Mouse (Mus musculus) gastrocnemius, postnatal 25 days (tissue): ENCODE results near the gene Tns4. TPM values are rescaled to one million over a fixed set of nuclear protein-coding genes. Genes with fewer than 3 reads are reported as not detected.

Source experiments
- DNase-seq: peaks from one replicate; pipeline ENCODE4 v3.0.0; 2022
- total RNA-seq, 2 experiments: library from RNA; stranded (reverse); gene quantifications; 1 replicate in 1 of 2; 2 replicates in 1 of 2; pipeline ENCODE4 v1.2.3; 2021

The Tns4 gene
- total RNA-seq, 2 experiments from 2014 or later, result 0.05 TPM; not detected in 1

DNA sequence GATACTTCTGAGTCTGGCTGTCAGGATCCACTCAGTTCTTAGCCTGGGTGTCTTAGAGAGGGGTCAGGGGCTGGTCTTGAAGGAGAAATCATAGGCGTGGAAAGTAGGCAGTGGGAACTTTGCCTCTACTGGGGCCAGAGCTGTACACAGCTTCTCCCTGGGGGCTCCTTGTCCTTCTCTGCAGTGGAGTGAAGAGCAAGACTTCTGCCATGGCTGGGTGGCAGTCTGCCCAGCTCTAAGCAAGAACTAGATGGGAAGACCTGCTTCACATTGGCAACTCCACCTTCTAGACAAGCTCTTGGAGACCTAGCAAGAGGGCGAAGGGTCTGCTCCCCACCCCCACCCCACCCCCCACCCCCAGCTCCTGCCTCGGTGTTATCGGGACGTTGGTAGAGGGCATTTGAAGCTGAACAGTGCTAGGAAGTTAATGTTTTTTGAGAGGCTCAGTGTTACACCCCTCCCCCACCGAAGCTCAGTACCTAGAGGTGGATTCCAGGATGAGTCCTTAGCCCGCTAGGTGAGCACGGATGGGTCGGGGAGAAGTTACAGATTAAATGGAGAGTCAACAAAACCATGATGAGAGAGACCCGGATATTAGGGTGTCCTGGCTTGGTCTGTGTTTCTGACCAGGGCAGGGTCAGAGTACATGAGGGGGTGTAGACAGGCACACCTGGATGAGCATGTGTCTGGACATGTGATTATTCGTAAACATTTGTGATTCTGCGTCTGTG, 43.8 kb downstream of the Tns4 start:
- DNase-seq, result no peak

DNA sequence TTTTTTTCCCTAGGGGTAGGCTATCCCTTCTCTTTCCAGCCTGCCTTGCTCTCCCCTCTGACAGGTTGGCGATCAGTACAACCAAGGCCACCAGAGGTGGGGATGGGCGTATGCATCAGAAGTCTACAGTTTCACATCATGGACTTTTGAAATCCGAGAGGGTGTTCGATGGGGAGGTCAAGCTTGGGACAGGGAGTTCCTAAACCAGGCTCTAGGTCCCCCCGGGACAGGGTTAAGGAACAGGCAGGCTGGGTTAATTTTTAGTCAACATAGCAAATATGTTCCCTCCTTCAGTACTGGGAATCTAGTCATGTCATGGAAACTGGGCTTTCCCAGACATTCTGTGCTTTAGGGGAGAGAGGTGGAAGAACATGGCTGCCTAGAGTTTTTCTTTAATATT, 44.8 kb downstream of the Tns4 start:
- DNase-seq, result peak; percentile 67

DNA sequence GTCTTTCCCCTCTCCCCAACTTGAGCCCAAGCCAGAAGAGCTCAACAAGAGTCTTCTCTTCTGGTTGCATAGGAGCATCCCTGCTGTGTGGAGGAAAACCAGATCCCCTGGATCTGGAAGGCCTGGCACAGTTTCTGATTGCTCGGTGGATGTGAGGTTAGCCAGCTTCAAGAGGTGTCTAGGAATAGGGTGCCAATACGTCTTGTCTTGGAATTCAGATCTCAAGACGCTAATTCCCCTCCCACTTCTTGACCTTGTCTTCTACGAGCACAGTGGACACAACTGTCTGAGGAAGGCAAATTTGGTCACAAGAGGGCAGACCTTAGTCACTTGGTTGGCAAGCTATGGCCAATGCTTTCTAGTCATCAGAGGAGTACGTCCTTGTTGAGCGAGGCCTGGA, 45.5 kb downstream of the Tns4 start:
- DNase-seq, result no peak

DNA sequence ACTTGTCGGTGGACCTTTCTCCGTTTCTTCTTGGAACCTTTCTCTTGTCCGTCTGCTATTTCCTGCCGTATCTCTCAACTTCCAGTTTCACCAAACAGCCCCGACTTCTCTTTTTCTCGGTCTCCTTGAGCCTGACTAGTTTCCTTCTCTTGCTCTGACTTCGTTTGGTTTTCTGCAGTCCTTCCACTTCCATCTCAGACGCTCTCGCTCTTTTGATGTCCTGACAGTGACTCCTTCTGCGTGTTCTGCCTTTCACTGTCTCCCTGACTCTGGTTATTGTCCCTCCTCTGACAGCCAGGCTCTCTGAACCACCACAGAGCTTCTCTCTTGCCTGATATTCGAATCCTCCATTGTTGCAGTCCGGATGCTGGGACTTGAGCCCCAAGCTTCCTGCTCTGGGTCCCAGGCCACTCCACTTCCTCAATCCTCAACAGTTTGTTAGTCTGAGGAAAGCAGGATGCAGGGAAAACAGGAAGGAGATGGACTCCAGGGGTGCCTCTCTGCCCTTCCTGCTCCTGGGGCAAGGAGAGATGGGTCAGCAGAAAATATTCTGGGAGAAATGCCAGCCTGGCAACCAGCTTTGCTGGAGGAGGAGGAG, 46.2 kb downstream of the Tns4 start:
- DNase-seq, result peak; percentile 49

DNA sequence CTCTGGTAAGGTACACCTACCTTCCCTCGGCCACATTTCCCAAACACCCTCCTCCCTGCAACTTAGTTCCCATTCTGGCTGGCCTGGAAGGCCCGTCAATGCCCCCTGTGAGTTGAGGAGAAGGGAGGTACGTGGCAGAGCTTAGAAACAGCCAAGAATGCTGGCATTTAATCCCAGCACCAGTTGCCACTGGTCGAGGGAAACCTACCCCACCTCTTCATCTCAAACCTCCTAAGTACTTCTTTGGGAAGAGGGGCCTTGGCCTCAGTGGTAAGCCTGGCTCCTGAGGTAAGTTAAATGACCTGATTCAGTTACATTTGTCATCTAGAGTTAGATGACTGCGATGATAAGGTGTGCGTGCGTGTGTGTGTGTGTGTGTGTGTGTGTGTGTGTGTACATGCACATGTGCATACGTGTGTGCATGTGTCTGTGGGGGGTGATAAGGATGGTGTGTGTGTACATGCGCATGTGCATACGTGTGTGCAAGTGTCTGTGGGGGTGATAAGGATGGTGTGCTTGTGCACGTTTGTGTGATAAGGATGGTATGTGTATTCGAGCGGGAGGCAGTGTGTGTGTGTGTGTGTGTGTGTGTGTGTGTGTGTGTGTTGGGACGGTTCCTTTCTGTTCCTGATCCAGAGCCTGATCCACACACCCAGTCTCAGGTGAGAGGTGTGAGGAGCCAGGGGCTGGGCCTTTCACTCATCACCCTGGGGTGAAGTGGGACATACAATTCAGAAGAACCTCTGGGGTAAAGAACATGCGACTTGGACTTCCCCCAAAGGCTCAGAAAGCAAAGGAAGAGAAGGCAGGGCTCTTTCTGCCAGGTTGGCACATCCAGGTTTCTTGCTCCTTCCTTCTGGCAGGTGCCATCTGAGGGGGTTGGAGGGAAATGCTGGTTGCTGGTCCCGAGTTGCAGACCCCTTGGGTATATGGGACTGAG, 47.0 kb downstream of the Tns4 start:
- no peak for DNase-seq

DNA sequence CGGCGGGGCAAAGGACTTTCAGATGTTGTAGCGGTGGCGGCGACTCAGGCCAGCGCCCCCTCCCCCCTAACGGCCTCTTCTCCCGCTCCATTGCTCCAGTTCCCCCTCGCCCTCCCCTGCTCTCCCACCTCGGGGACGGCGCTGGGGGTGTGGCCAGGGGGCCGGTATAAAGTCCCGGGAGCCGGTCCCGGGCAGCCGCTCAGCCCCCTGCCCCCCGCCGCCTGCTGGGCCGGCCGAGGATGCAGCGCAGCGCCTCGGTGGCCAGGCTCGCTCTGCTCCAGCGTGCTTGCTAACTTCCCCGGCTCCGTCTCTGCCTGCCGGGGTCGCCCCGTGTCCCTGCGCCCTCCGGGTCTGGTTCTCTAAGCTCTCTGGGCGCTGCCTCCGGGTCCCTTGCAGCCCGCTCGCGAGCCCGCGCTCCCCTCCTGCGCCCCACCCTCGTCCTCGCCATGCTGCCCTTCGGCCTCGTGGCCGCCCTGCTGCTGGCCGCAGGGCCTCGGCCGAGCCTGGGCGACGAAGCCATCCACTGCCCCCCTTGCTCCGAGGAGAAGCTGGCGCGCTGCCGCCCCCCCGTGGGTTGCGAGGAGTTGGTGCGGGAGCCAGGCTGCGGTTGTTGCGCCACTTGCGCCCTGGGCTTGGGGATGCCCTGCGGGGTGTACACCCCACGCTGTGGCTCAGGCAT, 47.9 kb downstream of the Tns4 start, which contains the start of gene Igfbp4:
Gene Igfbp4, plus strand, starts transcription at position 194 of the 679 bp plus-strand sequence.
- peak; percentile 80 for DNase-seq

DNA sequence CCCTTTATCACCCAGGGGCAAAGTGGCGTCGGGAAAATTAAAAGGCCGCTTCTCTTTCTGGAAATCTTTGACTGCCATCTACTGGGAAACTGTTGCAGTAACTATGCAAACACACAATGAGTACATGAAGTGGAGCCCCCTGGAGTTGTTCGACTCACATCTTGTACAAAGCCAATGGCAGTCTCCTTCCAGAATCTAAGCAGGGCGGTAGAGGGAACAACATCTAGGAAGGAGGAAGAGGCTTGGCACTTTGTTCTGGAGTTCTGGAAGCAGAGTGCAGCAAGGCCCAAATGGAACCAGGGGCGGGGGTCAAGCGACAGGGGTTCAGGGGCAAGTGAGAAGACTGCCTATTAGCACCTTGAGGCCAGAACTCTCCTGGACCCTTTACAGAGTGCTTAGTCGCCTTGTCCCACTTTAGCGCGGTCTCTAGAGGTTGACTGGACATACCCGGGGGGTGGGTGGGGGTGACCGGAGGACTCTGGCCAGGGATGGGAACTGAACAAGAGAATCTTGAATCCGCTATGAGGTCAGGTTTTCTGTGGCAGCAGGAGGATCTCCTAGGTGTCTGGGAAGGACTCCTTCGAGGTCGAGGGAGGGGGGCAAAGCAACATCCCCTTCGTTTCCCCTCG, 48.6 kb downstream of the Tns4 start:
- no peak for DNase-seq

DNA sequence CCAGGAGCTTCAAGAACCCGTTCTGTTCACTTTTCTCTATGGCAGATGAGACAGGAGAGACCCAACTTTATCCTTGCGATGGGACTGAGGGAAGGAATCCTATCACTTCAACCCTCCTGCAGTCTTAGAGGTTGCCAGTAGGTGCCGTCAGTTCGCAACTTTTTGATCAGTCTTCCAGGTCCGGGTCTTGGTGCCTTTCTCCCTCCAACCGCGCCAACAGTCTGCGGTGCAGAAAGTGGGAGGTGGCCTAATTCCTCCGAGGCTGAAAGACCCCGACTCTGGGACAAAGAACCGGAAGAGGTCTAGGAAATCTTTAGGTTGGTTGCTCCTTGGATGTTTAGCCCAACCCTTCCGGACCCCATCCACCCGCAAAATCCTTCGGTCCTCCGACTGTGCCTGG, 49.3 kb downstream of the Tns4 start:
- DNase-seq, result peak; percentile 68

DNA sequence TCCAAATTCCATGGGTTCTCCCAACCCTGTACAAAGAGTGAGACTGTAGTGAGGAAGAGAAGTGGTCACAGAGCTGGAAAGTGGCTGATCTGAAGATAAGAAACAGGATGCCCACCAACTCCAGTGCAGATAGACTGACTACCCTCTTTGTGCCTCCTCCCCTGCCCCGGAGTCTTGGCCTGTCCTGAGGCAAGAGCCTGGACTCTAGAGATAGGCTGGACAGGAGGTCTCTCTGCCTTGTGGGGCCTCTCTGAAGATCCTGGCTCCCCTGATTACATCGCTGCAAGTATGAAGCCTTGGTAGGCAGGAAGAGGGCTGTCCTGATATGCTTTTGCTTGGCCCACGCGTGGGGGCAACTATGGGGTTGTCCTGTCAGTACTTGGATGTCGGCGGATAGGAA, 52.9 kb downstream of the Tns4 start:
- no peak for DNase-seq

DNA sequence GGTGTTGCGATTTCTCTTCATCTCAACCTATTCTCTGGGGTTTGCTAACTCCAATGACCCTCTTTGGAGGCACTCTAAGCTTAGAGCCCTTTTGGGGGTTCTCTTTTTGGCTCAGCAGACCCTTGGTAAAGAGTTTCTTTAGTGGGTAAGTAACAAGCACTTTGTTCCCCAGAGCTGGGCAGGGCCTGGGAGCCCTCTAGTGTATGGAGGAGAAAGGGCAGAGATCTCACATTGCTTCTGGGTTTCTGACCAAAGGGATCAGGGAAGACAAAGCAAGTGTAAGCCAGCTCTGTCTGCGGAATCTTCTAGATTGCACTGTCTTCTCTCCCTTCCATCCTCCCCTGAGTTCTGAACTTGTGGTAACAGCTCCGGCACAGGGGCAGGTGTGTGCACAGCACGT, 53.8 kb downstream of the Tns4 start:
- DNase-seq, result no peak

DNA sequence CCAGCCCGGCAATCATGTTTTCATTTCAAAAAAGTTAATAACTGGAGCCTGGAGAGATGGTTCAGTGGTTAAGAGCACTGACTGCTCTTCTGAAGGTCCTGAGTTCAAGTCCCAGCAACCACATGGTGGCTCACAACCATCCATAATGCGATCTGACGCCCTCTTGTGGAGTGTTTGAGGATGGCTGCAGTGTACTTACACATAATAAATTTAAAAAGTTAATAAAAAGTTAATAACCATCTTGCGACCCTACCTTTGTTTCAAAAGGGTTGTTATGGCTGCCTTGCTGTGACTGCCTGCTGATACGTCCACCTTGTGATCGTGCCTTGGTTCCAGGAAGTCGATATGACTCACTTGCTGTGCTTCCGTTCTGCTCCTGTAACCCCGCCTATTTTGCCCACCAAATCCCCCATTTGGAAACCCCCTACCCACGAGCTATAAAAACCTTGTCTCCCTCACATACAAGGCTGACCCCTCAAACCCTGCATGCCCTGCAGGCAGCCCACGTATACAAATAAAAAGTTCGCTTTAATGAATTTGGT, 62.1 kb downstream of the Tns4 start:
- no peak for DNase-seq

DNA sequence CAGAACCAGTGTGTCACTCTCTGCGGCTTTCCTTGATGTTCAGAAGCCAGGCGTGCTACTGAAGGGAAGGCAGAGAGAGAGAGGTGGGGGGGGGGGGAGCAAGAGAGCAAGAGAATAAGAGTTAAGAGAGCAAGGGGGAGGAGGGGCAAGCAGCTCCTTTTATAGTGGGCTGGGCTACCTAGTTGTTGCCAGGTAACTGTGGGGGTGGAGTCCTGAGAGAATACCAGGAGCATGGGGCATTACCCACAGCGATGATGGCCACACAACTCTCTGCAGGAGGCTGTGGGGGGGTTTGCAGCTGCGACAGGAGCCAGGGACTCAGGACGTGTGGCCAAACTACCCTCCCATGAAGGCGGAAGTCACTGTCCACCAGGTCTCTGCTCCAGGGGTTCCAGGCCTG, 63.2 kb downstream of the Tns4 start:
- no peak for DNase-seq

DNA sequence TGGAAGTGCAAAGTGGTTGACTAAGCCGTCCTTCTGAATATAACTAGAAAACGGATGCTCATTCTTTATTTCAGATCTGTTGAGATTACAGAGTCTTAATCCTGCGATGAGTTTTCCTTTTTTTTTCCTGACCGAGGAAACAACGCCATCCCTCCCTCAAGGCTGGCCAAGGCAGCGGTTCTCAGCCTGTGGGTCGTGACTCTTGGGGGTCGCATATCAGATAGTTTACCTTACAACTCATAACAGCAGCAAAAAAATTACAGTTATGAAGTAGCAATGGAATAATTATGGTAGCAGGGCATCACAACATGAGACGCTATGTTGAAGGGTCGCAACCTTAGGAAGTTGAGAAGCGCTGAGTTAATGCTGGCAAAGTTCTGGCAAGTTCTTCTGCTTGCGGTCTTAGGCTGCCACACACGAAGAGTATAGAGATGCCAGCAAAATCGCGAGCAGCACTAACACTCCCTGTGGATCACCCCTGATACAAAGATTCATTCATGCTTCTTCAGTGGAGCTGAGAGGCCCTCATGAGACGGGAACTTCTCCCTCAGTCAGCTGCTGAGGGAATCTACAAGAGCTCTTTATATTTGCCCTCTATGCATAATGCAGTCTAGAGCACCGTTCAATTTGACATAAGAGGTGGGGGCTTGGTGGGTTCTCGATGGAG, 64.5 kb downstream of the Tns4 start:
- no peak for DNase-seq

DNA sequence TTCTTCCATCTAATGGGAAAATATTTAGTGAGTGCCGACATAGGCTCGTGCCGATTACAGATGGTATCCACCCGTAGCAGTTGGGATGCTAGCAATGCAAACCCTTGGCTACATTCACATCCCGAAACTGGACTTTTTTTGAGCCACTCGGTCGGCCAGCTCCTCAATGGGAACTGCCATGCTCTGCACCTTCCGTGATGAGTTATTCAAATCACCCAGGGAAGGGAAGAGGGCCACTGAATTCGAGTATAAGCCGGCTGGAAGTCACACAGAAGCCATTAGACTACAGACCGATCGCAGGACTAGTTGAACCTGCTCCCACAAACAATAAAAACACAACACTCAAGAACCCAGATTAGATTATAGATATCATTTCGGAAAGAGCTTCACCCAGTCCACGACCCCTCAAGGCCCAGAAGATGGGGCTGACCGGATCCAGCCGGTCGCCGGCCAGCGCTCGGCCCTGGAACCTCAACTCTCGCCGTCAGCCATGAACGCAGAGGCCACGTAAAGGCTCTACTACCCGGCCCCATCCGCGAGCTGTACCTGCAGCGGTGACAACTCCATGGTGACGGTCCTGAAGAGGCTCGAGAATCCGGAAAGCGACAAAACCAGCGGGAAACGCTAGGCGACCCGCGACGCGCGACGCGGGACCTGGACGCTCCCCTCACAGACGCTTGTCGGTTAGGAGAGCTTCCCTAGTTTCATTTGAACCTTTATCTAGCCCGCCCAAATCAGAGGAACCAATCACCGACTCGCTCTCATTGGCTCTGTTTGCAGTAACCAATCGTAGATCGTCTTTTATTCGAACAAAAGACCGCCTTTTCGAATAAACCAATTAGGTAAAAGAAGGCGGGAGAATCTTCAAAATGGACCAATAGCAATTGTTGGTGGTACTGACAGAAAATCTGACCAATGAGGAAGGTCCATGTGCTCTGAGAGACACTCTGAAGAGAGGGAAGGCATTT, 65.3 kb downstream of the Tns4 start, which contains the start of gene Top2a:
Gene Top2a, minus strand, starts transcription at position 690 of the 968 bp plus-strand sequence.
- DNase-seq, result peak; percentile 88

DNA sequence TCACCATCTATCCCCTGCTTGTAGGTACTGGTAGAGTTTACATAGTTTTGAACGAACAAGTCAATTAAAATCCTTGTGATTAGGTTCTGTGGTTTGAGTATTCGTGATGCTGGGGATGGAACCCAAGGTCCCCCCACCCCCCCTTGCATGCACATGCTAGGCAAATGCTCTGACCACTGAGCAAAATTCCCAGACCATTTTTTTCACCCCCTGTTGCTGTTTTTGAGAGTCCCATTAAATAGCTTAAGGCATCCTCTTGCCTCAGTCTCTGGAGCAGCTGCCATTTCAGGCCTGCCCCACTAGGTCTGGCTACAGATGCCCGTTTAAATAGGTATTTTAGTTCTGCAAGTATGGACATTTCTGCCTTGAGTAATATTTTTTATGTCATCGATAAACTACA, 66.0 kb downstream of the Tns4 start:
- no peak for DNase-seq

DNA sequence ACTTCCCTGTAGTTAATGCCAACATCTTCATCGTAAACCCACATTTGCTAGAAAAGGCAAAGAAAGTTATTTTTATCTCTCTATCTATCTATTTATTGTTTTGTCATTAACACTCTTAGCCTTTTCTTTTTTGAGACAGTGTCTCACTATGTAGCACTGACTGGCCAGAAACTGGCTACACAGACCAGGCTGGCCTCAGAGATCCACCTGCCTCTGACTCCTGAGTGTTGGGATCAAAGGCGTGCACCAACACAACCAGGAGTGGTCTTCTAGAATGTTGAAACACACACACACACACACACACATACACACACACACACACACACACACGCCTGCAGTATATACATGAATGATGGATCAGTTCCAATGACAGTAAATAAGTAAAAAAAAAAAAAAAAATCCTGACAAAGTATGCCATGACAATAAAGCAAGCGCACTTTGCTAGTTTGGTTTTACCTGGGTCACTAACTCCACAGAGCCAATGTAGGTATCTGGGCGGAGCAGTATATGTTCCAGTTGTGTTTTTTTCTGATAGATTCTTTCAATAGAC, 66.6 kb downstream of the Tns4 start:
- DNase-seq, result no peak

DNA sequence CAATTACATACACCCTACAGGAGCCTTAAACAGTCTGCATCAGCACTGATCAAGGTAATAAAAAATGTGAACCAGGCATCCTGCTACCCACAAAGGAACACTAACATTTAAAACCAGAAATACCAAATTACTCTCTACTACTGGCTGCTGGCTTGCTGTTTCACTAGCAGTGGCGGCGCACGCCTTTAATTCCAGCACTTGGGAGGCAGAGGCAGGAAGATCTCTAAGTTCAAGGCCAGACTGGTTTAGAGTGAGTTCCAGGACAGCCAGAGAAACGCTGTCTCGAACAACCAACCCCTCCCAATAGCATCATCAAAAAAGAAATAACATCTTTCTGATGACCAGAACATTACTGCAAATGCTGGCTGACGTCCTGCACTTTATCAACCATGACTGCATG, 69.3 kb downstream of the Tns4 start:
- no peak for DNase-seq
